Mouse (Mus musculus) natural killer cell, adult 2 months (primary cell): ENCODE data around the gene Olfr1100.

Experiments
- DNase-seq, 2 experiments: peaks; one replicate each; pipeline ENCODE4 v3.0.0; 2022; ENCODE audit warnings: low spot score in 2 of 2

Gene Olfr1100

GRCm38 (mm10) chr2:86979854-86980253, at the start of gene Olfr1100:
TSS of gene Olfr1100 (minus strand) at chr2:86979954.
- no peak for DNase-seq

- DNase-seq, result no peak
These were observed 47.2 kb upstream of the Olfr1100 start, which contains the start of gene Olfr1104 for GRCm38 (mm10) chr2:87026980-87027379. TSS of gene Olfr1104 (minus strand) at chr2:87027080.

GRCm38 (mm10) chr2:86998098-86998497, 18.3 kb upstream of the Olfr1100 start, which contains the start of gene Olfr1102:
TSS of gene Olfr1102 (plus strand) at chr2:86998398.
- DNase-seq, result no peak

- no peak for DNase-seq
These were observed 11.4 kb upstream of the Olfr1100 start, which contains the start of gene Olfr1101 for GRCm38 (mm10) chr2:86991121-86991520. TSS of gene Olfr1101 (minus strand) at chr2:86991221.

- DNase-seq, result no peak
These were observed 19.2 kb downstream of the Olfr1100 start, which contains the start of gene Olfr1099 for GRCm38 (mm10) chr2:86960593-86960992. TSS of gene Olfr1099 (minus strand) at chr2:86960693.

- no peak for DNase-seq
These were observed 53.2 kb downstream of the Olfr1100 start for GRCm38 (mm10) chr2:86926557-86926956.
